Mouse (Mus musculus) kidney, embryonic 16.5 days (tissue): ENCODE data around the gene Nrarp. TPM values are rescaled to one million over a fixed set of nuclear protein-coding genes. Genes with fewer than 3 reads are reported as not detected.

Experiments
- ATAC-seq: fragments of 200-750 bp; cut with Nextera tagmentation; 2 replicates; pipeline ENCODE4 v1.8.0; 2017; ENCODE audit warnings: moderate TSS enrichment; ENCODE audit not compliant: low FRiP score, low TSS enrichment
- H3K27ac ChIP-seq: fragments of 300-500 bp; sonication (generic); 2 replicates; pipeline ENCODE4 v1.5.1; 2014; ENCODE audit warnings: low read length
- H3K27me3 ChIP-seq: fragments of 300-500 bp; sonication (generic); 2 replicates; pipeline ENCODE4 v1.6.1; 2014; ENCODE audit warnings: low read length, control low read depth, mixed read lengths; ENCODE audit not compliant: insufficient read depth
- H3K36me3 ChIP-seq: fragments of 300-500 bp; sonication (generic); 2 replicates; pipeline ENCODE4 v1.6.1; 2014; ENCODE audit warnings: low read length, control low read depth, mixed read lengths; ENCODE audit not compliant: insufficient read depth
- H3K4me1 ChIP-seq: fragments of 300-500 bp; sonication (generic); 2 replicates; pipeline ENCODE4 v1.6.1; 2014; ENCODE audit warnings: low read length, control low read depth, mixed read lengths; ENCODE audit not compliant: insufficient read depth
- H3K4me2 ChIP-seq: fragments of 300-500 bp; sonication (generic); replicated peaks from 2 replicates; pipeline ENCODE4 v1.6.1; 2014; ENCODE audit warnings: low read depth, low read length
- H3K4me3 ChIP-seq: fragments of 300-500 bp; sonication (generic); 2 replicates; pipeline ENCODE4 v1.5.1; 2014; ENCODE audit warnings: mild to moderate bottlenecking, low read length
- H3K9ac ChIP-seq: fragments of 300-500 bp; sonication (generic); replicated peaks from 2 replicates; pipeline ENCODE4 v1.6.1; 2014; ENCODE audit warnings: low read length
- H3K9me3 ChIP-seq: fragments of 300-500 bp; sonication (generic); 2 replicates; pipeline ENCODE4 v1.6.1; 2016; ENCODE audit warnings: low read length, control low read depth
- WGBS: fragments of 180-500 bp; shearing (Covaris S2); extraction: QIAGEN DNeasy Blood & Tissue Kit; methylation state at CpG from one replicate; pipeline ENCODE4 v1.1.7; 2014; 5-methylcytosine and 5-hydroxymethylcytosine counted together
- polyA plus RNA-seq: library from polyadenylated mRNA; unstranded; fragments of >200 nt; fragmentation: Nextera tagmentation; extraction: Ambion mirVana; gene quantifications from 2 replicates; pipeline ENCODE4 v1.2.1, GENCODE M21; 2015

The Nrarp gene
- polyA plus RNA-seq, 1 experiment from 2014 or later: 18.4 TPM

DNA sequence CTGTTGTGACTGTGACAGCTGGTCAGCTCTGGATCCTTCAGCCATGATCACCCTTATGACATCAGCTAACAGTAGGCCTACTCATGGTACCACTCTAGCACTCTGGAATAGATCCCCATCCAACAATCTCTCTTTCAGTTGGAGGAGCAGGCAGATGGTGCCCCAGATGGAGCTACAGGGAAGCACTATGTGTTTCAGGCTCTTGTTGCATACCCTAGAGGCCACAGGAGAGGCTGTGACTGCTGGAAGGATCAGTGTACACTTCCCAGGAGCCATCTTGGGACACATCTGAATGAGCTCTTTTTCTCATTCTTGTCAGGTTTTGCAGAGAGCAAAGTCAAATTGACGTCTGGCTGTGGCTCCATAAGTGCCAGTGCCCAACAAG is 8.8 kb upstream of the Nrarp start:
- WGBS: 54% methylated on average over 1 of the region's 1 CpGs
- peaks cover 76% of the 10 kb centered on the region for H3K4me1 ChIP-seq
- ATAC-seq: no peak

DNA sequence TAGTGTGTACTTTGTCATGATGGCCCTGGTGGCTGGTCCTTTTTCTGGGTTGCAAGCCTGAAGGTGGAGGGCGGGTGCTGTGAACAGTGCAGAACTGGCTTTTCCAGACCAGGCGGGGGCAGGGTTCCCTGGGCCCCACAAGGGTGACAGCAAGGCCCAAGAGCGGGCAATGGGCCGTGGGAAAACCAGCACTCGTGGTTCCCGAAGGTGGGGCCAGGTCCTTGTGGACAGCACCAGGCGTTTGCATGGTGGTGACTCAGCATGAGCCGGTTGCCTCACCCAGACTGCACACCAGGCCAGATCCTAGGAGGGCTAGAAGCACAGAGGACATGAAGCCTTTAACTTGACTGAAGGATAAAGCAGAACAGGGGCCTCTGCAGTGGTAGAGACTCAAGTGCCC is 7.9 kb upstream of the Nrarp start:
- WGBS: 36% methylated on average over 8 of the region's 8 CpGs
- ATAC-seq: no peak
- Histone ChIP-seq H3K36me3 (no peaks in the 10 kb centered on the region), H3K27me3 (no peaks in the 10 kb centered on the region; the same call in 1 of the 2 replicates), H3K9me3 (no peaks in the 10 kb centered on the region), H3K4me2 (no peak overlapping the region), H3K4me1 (peaks cover 76% of the 10 kb centered on the region), H3K27ac (no peak overlapping the region), H3K9ac (no peak overlapping the region), H3K4me3 (no peak overlapping the region)

More for the DNA sequence above, 8.8 kb upstream of the Nrarp start:
- Histone ChIP-seq H3K27ac (no peak overlapping the region), H3K4me2 (no peak overlapping the region), H3K27me3 (no peaks in the 10 kb centered on the region), H3K9ac (no peak overlapping the region), H3K36me3 (no peaks in the 10 kb centered on the region), H3K9me3 (no peaks in the 10 kb centered on the region), H3K4me3 (no peak overlapping the region)

DNA sequence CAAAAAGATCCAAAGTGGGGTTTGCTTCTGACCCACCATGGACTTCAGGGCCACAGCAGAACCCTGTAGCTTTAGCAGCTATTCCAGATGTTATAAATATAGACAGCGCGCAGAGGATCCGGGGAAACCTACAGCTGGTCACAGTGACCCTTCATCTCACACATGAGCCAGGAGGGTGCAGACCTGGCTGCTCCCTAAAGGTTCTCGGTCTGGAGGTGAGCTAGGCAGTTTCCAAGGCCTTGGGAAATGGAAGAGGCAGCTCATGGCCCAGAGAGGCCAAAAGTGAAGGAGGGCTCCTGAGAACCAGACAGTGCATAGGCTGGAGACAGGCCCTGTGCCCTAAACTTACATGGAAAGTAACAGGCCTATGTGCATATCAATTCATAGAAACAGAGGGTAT is 6.7 kb upstream of the Nrarp start:
- ATAC-seq: no peak
- Histone ChIP-seq H3K4me1 (peaks cover 76% of the 10 kb centered on the region), H3K36me3 (no peaks in the 10 kb centered on the region), H3K4me2 (no peak overlapping the region), H3K27ac (no peak overlapping the region), H3K9ac (no peak overlapping the region), H3K9me3 (no peaks in the 10 kb centered on the region), H3K4me3 (no peak overlapping the region), H3K27me3 (peaks cover 3% of the 10 kb centered on the region; the same call in 1 of the 2 replicates)
- WGBS: 90% methylated on average over 4 of the region's 4 CpGs

DNA sequence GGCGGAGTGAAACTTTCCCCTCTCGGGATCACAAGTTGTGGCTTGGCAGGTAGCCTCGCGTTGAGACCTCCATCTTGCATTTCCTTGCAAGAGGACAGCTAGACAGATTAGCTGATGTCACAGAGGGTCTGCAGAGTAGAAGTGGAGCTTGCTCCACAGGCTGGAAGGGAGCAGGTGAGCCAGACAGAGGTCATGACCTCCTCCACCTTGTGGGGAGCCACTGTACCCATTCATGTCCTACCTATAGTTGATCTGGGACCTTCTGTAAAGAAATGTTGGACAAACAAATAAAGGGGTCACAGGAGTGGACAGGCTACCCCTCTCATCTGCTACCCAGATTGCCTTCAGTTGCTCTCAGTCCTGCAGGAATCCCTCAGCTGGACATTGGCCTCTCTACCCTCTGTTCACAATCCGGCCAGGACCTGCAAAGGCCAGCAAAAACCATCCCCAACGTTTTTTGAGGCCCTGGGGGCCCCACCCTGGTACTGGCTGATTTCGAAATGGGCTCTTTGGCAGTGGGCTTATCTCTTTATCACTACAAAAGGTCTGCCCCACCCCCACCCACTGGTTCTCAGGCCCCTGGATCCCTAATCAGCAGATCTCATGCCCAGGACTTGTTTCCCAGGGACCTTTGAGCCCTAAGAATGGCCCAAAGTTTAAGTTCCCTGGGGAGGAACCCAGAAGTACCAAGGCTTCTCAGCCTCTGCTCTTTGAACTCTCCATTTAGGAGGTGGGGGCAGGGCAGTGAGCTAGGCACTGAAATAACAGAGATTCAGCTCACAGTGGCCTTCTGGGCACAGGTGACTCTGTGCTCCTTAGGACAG is 5.5 kb upstream of the Nrarp start:
- 49% methylated on average over 7 of the region's 7 CpGs for WGBS
- no peak overlapping the region for H3K9ac ChIP-seq
- peaks cover 10% of the 10 kb centered on the region; the same call in 1 of the 2 replicates for H3K27me3 ChIP-seq
- H3K4me2 ChIP-seq: no peak overlapping the region
- no peak overlapping the region for H3K4me3 ChIP-seq
- H3K9me3 ChIP-seq: no peaks in the 10 kb centered on the region
- H3K27ac ChIP-seq: peak overlapping the region; percentile 48
- no peak for ATAC-seq
- H3K4me1 ChIP-seq: peaks cover 76% of the 10 kb centered on the region
- no peaks in the 10 kb centered on the region for H3K36me3 ChIP-seq

DNA sequence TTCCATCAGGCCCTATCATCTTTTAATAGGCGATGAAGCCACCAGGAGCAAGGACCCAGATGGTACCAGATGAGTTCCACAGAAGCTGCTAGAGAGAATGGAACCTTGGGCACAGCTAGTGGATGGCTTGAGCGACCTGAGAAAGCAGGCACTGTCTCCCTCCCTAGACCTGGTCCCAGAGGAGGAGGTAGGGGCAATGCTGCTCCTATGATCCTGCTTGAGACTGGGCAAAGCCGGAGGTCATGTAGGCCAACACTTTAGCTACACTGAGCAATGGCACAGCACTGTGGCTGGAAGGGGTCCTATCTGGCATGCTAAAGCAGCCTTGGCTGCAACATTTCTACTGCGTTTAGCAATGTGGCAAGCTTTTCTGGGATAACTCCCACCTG is 4.9 kb upstream of the Nrarp start:
- Histone ChIP-seq H3K4me2 (no peak overlapping the region), H3K27ac (peak overlapping the region; percentile 3; the same call in 1 of the 2 replicates), H3K4me3 (no peak overlapping the region), H3K9me3 (no peaks in the 10 kb centered on the region), H3K9ac (no peak overlapping the region), H3K27me3 (peaks cover 12% of the 10 kb centered on the region), H3K36me3 (no peaks in the 10 kb centered on the region), H3K4me1 (peaks cover 74% of the 10 kb centered on the region)
- no peak for ATAC-seq
- WGBS: 74% methylated on average over 4 of the region's 4 CpGs

DNA sequence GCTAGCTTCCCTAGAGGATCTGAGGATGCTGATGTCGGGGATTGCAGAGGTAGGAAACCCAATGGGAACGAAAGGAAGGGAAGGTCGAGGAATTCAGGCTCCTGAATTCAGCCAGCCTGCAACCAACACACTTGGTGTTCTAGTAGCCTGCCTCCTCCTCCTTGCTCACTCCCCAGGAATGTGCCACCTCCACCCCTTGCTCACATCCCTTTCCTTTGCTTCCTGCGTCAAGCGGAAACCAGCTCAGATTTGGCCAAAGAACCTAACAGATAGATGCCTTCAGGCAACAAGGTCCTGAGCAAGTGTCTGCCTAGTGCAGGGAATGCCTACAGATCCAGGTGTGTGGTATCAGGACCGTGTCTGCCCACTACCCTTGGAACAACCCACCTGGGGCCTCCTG is 4.0 kb upstream of the Nrarp start:
- ATAC-seq: no peak
- H3K9ac ChIP-seq: peak overlapping the region; percentile 40
- no peak overlapping the region; the same call in 1 of the 2 replicates for H3K4me3 ChIP-seq
- WGBS: 44% methylated on average over 6 of the region's 6 CpGs
- H3K36me3 ChIP-seq: no peaks in the 10 kb centered on the region
- peak overlapping the region; percentile 91 for H3K27ac ChIP-seq
- H3K9me3 ChIP-seq: no peaks in the 10 kb centered on the region
- H3K4me1 ChIP-seq: peaks cover 77% of the 10 kb centered on the region
- peaks cover 21% of the 10 kb centered on the region for H3K27me3 ChIP-seq
- peak overlapping the region; percentile 44 for H3K4me2 ChIP-seq

DNA sequence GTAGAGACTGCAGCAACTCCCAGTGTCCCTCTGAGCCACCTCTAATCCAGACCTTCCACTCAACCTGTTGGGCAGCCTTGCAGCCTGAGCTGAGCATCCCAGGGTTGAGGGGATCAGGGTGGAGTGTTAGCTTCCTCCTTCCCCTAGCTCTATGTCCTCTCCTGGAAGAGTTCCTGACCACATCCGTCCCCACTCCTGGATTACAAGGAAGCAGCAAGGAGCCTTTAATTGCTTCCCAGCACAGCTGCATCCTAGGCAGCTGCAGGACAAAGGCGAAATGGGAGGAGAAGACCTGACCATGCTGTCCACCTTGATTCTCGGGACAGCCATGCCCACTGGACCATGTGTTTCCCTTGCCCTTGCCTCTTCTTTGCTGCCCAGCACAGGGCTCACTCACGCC is 3.5 kb upstream of the Nrarp start:
- Histone ChIP-seq H3K4me2 (peak overlapping the region; percentile 44), H3K4me3 (peak overlapping the region; percentile 8), H3K27me3 (peaks cover 23% of the 10 kb centered on the region), H3K9me3 (no peaks in the 10 kb centered on the region), H3K36me3 (no peaks in the 10 kb centered on the region), H3K27ac (peak overlapping the region; percentile 91), H3K9ac (peak overlapping the region; percentile 40), H3K4me1 (peaks cover 79% of the 10 kb centered on the region)
- ATAC-seq: no peak
- WGBS: 19% methylated on average over 4 of the region's 4 CpGs

DNA sequence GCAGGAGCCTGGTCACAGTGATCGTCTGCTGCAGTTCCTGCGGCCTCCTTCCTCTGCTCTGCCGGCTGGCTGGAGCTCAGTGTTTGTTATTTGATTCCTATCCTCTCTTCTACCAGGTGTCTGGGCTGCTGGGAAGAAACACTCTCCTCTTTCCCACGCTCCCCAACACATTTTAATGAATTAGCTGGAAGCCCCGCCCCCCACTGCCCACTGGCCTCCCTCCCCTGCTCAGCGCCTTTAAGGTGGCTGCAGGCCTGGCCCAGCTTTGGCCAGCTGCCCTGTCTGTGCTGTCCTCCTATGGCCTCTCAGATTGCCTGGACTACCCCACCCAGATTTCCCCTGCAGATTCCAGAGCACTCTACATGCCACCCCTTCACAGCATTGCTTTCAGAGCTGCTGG is 2.9 kb upstream of the Nrarp start:
- peak overlapping the region; percentile 91 for H3K27ac ChIP-seq
- peak overlapping the region; percentile 44 for H3K4me2 ChIP-seq
- no peaks in the 10 kb centered on the region for H3K36me3 ChIP-seq
- H3K27me3 ChIP-seq: peaks cover 25% of the 10 kb centered on the region
- ATAC-seq: peak; percentile 63
- peaks cover 75% of the 10 kb centered on the region for H3K4me1 ChIP-seq
- H3K9me3 ChIP-seq: no peaks in the 10 kb centered on the region
- peak overlapping the region; percentile 8 for H3K4me3 ChIP-seq
- H3K9ac ChIP-seq: peak overlapping the region; percentile 40; the same call in 1 of the 2 replicates
- 3% methylated on average over 6 of the region's 6 CpGs for WGBS

DNA sequence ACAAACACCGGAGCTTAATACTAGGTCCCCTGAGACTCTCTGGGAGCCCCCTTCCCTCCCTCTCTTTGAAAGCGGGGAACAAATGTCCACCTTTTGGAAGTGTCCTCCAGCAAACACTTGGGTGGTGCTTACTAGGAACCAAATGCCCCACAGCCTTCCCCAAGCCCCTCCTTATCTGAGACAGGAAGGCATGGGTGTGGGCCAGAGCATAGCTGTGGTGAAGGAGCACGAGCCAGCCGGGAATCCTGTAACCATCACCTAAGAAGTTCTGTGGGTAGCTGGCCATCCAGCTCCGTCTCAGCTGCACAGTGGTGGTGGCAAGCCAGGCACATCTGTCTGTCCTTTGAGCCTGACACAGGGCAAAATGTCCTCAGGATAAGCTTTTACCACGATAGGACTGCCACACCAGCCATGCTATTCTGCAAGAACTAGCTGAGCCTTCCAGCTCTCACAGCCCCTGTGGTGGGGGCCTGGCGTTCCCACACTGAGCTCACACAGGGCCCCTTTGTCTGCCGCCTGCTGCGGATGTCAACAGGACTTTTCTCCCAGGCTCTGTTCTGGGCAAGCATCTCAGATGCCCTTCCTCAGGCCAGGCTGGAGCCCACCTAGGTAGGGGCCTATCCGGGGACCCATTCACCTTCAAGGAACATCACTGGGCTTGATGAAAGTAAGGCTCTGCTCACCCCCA is 2.1 kb upstream of the Nrarp start:
- peaks cover 32% of the 10 kb centered on the region for H3K27me3 ChIP-seq
- 25% methylated on average over 10 of the region's 10 CpGs for WGBS
- no peaks in the 10 kb centered on the region for H3K9me3 ChIP-seq
- no peaks in the 10 kb centered on the region for H3K36me3 ChIP-seq
- peak overlapping the region; percentile 2; the same call in 1 of the 2 replicates for H3K4me2 ChIP-seq
- H3K4me3 ChIP-seq: no peak overlapping the region
- no peak for ATAC-seq
- peak overlapping the region; percentile 91 for H3K27ac ChIP-seq
- peak overlapping the region; percentile 25; the same call in 1 of the 2 replicates for H3K9ac ChIP-seq
- H3K4me1 ChIP-seq: peaks cover 75% of the 10 kb centered on the region
